Mouse (Mus musculus) limb, embryonic 14.5 days (tissue): Measurements from ENCODE around the gene Lhx2. TPM values are rescaled to one million over a fixed set of nuclear protein-coding genes. Genes with fewer than 3 reads are reported as not detected.

Experiments
- ATAC-seq: fragments of 200-750 bp; cut with Nextera tagmentation; 2 replicates; pipeline ENCODE4 v1.8.0; 2017; ENCODE audit warnings: low read depth, moderate number of reproducible peaks, moderate TSS enrichment; ENCODE audit not compliant: low FRiP score
- DNase-seq: peaks from one replicate; pipeline ENCODE4 v3.0.0-alpha.2; 2015; ENCODE audit warnings: low spot score
- H3K27ac ChIP-seq: fragments of 300-500 bp; sonication (generic); replicated peaks from 2 replicates; pipeline ENCODE4 v1.5.1; 2014; ENCODE audit warnings: low read depth, mild to moderate bottlenecking, low read length, moderate library complexity, mixed read lengths
- H3K27me3 ChIP-seq: fragments of 300-500 bp; sonication (generic); 2 replicates; pipeline ENCODE4 v1.6.1; 2014; ENCODE audit warnings: low read length, mixed read lengths; ENCODE audit not compliant: control insufficient read depth, insufficient read depth
- H3K36me3 ChIP-seq: fragments of 300-500 bp; sonication (generic); 2 replicates; pipeline ENCODE4 v1.6.1; 2014; ENCODE audit warnings: mild to moderate bottlenecking, low read length, moderate library complexity, mixed read lengths; ENCODE audit not compliant: control insufficient read depth, insufficient read depth
- H3K4me1 ChIP-seq: fragments of 300-500 bp; sonication (generic); 2 replicates; pipeline ENCODE4 v1.6.1; 2014; ENCODE audit warnings: antibody characterized with exemption, low read length, mixed read lengths; ENCODE audit not compliant: control insufficient read depth, insufficient read depth
- H3K4me2 ChIP-seq: fragments of 300-500 bp; sonication (generic); replicated peaks from 2 replicates; pipeline ENCODE4 v1.6.1; 2014; ENCODE audit warnings: low read depth, mild to moderate bottlenecking, low read length, moderate library complexity; ENCODE audit not compliant: severe bottlenecking
- H3K4me3 ChIP-seq: fragments of 300-500 bp; sonication (generic); replicated peaks from 2 replicates; pipeline ENCODE4 v1.5.1; 2014; ENCODE audit warnings: low read length
- H3K9ac ChIP-seq: fragments of 300-500 bp; sonication (generic); 2 replicates; pipeline ENCODE4 v1.6.1; 2014; ENCODE audit warnings: mild to moderate bottlenecking, low read depth, low read length, moderate library complexity; ENCODE audit not compliant: severe bottlenecking
- H3K9me3 ChIP-seq: fragments of 300-500 bp; sonication (generic); 2 replicates; pipeline ENCODE4 v1.6.1; 2016; ENCODE audit warnings: low read length; ENCODE audit not compliant: control insufficient read depth
- POLR2A ChIP-seq: fragments of 200-500 bp; IDR thresholded peaks from 2 replicates; pipeline ENCODE4 v1.8.0; 2012; ENCODE audit warnings: inconsistent platforms, mild to moderate bottlenecking, moderate library complexity, borderline replicate concordance; ENCODE audit not compliant: insufficient read depth, insufficient read length; ENCODE audit errors: extremely low read depth
- WGBS: fragments of 180-500 bp; shearing (Covaris S2); extraction: QIAGEN DNeasy Blood & Tissue Kit; methylation state at CpG from one replicate; pipeline ENCODE4 v1.1.7; 2014; 5-methylcytosine and 5-hydroxymethylcytosine counted together
- polyA plus RNA-seq, 2 experiments: library from polyadenylated mRNA; depleted of rRNA in 1 of 2; stranded (reverse) in 1 of 2; unstranded in 1 of 2; fragments of >200 nt; fragmentation: Nextera tagmentation in 1 of 2; extraction: Ambion mirVana in 1 of 2; gene quantifications; 2 replicates each; pipeline versions ENCODE4 v1.2.1 to v1.2.3; 2012 to 2014

Gene Lhx2
- polyA plus RNA-seq, 2 experiments: 8.7 to 27.5 TPM

- H3K27me3 ChIP-seq: no peaks in the 10 kb centered on the region
- 0 out of 2 replicates have a peak, but pooled peaks cover 2% of the 10 kb centered on the region for H3K4me1 ChIP-seq
- no peaks in the 10 kb centered on the region for H3K9me3 ChIP-seq
- H3K4me2 ChIP-seq: no peak overlapping the region
- no peak for TF ChIP-seq POLR2A
- DNase-seq (no peak), ATAC-seq (no peak)
- no peak overlapping the region for H3K27ac ChIP-seq
- H3K4me3 ChIP-seq: no peak overlapping the region
- H3K36me3 ChIP-seq: no peaks in the 10 kb centered on the region
- H3K9ac ChIP-seq: no peak overlapping the region
- WGBS: 81% methylated on average over 6 of the region's 6 CpGs
These were observed 71.1 kb downstream of the Lhx2 start for GRCm38 (mm10) chr2:38410227-38410626.

DNA sequence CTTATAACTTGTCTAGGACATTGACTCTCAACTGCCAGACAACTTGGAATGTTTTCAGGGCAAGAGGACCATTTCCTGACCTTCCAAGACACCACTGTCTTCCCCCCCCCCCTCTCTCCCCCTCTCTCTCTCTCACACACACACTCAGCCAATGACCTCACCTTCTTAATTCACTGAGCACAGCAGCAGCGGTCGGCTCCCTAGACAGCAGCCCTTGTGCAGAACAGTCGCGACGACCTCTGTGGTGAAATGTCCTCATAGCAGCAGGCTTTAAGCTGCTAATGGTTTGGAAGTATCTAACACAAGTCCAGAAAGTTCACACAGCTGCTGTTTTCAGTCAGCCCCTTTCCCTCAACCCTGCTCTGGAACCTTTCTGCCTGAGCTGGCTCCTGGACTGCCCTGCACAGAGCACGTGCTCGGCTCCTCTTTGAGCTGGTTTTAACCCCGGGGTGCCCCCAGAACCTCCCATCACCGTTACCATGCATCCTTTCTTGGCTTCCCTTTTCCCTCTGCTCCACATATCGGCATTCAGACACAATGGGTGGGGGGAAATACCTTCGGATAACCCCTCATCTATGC, 73.6 kb downstream of the Lhx2 start:
- WGBS: 43% methylated on average over 11 of the region's 11 CpGs
- TF ChIP-seq POLR2A: no peak
- Histone ChIP-seq H3K9ac (no peak overlapping the region), H3K9me3 (no peaks in the 10 kb centered on the region), H3K4me3 (no peak overlapping the region), H3K27me3 (no peaks in the 10 kb centered on the region), H3K27ac (no peak overlapping the region), H3K36me3 (no peaks in the 10 kb centered on the region), H3K4me2 (no peak overlapping the region), H3K4me1 (0 out of 2 replicates have a peak, but pooled peaks cover 2% of the 10 kb centered on the region)
- DNase-seq (no peak), ATAC-seq (no peak; the same call in 1 of the 2 replicates)

GRCm38 (mm10) chr2:38417970-38418369, 78.9 kb downstream of the Lhx2 start:
- no peaks in the 10 kb centered on the region for H3K9me3 ChIP-seq
- DNase-seq (peak; percentile 78), ATAC-seq (peak; percentile 41; the same call in 1 of the 2 replicates)
- 15% methylated on average over 4 of the region's 4 CpGs for whole genome bisulfite sequencing
- no peak for TF ChIP-seq POLR2A
- no peak overlapping the region for H3K4me3 ChIP-seq
- H3K9ac ChIP-seq: no peak overlapping the region
- H3K27ac ChIP-seq: no peak overlapping the region
- H3K27me3 ChIP-seq: no peaks in the 10 kb centered on the region
- H3K36me3 ChIP-seq: no peaks in the 10 kb centered on the region
- no peaks in the 10 kb centered on the region for H3K4me1 ChIP-seq
- H3K4me2 ChIP-seq: no peak overlapping the region

Other genes starting within 250 kb of the Lhx2 start
- gene Dennd1a, start 51.9 kb upstream of the Lhx2 start, polyA plus RNA-seq (2012; rRNA removed): 22.9 and 30.9 TPM in 2 replicates
- gene Dennd1a, start 51.9 kb upstream of the Lhx2 start, polyA plus RNA-seq (2014; fragmentation: Nextera tagmentation; extraction: Ambion mirVana): 11.8 and 12.9 TPM in 2 replicates
- gene Nek6, start 172.4 kb downstream of the Lhx2 start, polyA plus RNA-seq (2012; rRNA removed): 77.2 and 81.1 TPM in 2 replicates
- 123 and 138 TPM in 2 replicates for gene Nek6, start 172.4 kb downstream of the Lhx2 start, polyA plus RNA-seq (2014; fragmentation: Nextera tagmentation; extraction: Ambion mirVana)